Mouse (Mus musculus): Measurements from ENCODE around the gene Kcnq4. TPM values are rescaled to one million over a fixed set of nuclear protein-coding genes. Genes with fewer than 3 reads are reported as not detected.

Kcnq4 gene
- polyA plus RNA-seq, 1 experiment from 2014 or later = 1.0 TPM

DNA sequence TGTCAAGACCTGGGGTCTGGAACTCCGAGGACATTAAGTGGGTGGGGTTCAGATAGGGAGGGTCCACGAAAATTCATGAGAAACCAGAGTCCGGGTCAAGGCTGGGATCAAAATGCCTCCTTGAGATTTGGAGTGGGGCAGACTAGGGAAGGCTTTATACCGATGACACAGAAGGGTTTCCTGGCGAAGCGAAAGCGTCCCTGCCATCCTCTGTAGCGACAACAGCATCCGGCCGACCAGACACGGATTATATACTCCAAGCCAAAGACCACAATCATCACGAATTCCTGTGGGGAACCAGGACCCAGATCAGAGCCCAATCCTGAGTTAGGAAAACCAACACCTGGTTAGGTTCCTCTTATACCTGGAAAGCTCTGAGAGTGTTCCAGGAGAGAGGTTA is 31.6 kb downstream of the Kcnq4 start:
- 21% methylated on average over 12 of the region's 12 CpGs for WGBS (ENCODE audit: insufficient replicate concordance)
- H3K4me1 ChIP-seq (ENCODE audit: control insufficient read depth, insufficient read depth, low read length) = peaks cover 10% of the 10 kb centered on the region; the same call in 1 of the 2 replicates
- H3K9ac ChIP-seq (ENCODE audit: low read depth, low read length) = 0 out of 2 replicates have a peak overlapping the region, but pooled peaks have one; percentile 23
- no peaks in the 10 kb centered on the region for H3K9me3 ChIP-seq (replicated peaks; ENCODE audit: control insufficient read depth, low read length)
- H3K27me3 ChIP-seq (ENCODE audit: control insufficient read depth, insufficient read depth, low read length) = peaks cover 40% of the 10 kb centered on the region
- H3K4me2 ChIP-seq = peak overlapping the region; percentile 73
- no peaks in the 10 kb centered on the region for H3K36me3 ChIP-seq (ENCODE audit: control insufficient read depth, insufficient read depth, low read length)
- no peak overlapping the region for H3K27ac ChIP-seq (ENCODE audit: low read depth, low read length)
- no peak for ATAC-seq (replicated peaks; ENCODE audit: insufficient number of reproducible peaks, low FRiP score, low TSS enrichment)
- H3K4me3 ChIP-seq (ENCODE audit: low read depth, low read length) = peak overlapping the region; percentile 44

DNA sequence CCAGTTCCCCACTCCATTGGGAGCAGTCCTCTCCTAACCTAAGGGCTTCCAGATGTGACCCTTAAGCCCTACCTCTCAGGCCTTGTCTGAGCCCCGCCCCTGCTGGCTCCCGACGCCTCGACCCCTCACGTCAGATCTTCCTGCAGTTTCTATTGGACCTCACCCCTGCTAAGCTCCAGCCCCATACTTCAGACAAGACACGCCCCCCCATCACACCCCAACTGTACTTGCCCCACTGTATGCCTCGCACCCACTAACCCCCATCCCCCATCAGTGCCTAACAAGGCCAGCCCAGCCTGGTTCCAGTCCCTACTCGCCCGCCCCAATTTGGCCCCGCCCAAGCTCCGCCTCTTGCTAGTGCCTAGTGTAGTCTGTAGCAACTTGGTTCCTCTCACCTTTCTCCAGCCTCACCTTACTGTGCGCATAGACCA is 32.3 kb downstream of the Kcnq4 start:
- 0% methylated on average over 12 of the region's 12 CpGs for WGBS (ENCODE audit: insufficient replicate concordance)

DNA sequence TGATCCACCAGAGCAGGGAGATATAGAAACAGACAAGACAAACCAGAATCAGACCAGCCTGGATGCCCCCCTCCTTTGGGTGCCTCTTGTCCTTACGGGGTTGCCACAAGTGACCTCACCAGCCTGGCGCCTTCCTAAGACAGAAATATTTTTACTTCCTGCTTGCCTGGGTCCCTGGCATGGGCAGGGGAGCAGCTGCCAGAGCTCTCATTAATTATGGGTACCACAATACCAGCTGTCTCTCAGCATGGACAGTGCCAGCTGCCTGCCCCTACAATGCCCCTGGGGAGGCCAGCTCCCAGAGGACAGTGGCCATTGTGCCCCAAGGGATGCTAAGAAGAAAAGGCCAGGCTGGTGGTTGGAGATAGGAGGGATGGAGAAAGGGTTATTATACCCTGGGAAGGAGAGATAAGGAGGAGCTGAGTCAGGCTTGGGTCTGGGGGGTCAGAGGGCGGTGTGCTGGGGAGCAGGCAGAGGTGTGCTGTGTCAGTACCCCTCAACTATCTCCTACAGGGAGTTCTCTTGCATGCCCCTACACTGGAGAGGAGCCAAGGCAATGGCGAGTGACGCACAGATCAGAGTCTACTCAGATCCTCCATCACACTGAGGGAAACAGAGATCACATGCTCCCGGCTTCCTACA is 34.4 kb downstream of the Kcnq4 start:
- 0 out of 2 replicates have a peak, but pooled peaks have one; percentile 41 for ATAC-seq (replicated peaks; ENCODE audit: insufficient number of reproducible peaks, low FRiP score, low TSS enrichment)
- Histone ChIP-seq H3K27ac (ENCODE audit: low read depth, low read length) (no peak overlapping the region), H3K9me3 (replicated peaks; ENCODE audit: control insufficient read depth, low read length) (no peaks in the 10 kb centered on the region), H3K4me2 (no peak overlapping the region), H3K4me1 (ENCODE audit: control insufficient read depth, insufficient read depth, low read length) (peaks cover 10% of the 10 kb centered on the region; the same call in 1 of the 2 replicates), H3K27me3 (ENCODE audit: control insufficient read depth, insufficient read depth, low read length) (peaks cover 47% of the 10 kb centered on the region), H3K9ac (ENCODE audit: low read depth, low read length) (no peak overlapping the region), H3K36me3 (ENCODE audit: control insufficient read depth, insufficient read depth, low read length) (no peaks in the 10 kb centered on the region), H3K4me3 (ENCODE audit: low read depth, low read length) (no peak overlapping the region)
- 75% methylated on average over 6 of the region's 6 CpGs for WGBS (ENCODE audit: insufficient replicate concordance)

More for the DNA sequence above, 32.3 kb downstream of the Kcnq4 start:
- peak overlapping the region; percentile 44 for H3K4me3 ChIP-seq (ENCODE audit: low read depth, low read length)
- no peaks in the 10 kb centered on the region for H3K36me3 ChIP-seq (ENCODE audit: control insufficient read depth, insufficient read depth, low read length)
- peaks cover 42% of the 10 kb centered on the region for H3K27me3 ChIP-seq (ENCODE audit: control insufficient read depth, insufficient read depth, low read length)
- H3K4me2 ChIP-seq = peak overlapping the region; percentile 73
- ATAC-seq (replicated peaks; ENCODE audit: insufficient number of reproducible peaks, low FRiP score, low TSS enrichment) = peak; percentile 81
- H3K27ac ChIP-seq (ENCODE audit: low read depth, low read length) = no peak overlapping the region
- peaks cover 10% of the 10 kb centered on the region; the same call in 1 of the 2 replicates for H3K4me1 ChIP-seq (ENCODE audit: control insufficient read depth, insufficient read depth, low read length)
- 0 out of 2 replicates have a peak overlapping the region, but pooled peaks have one; percentile 6 for H3K9ac ChIP-seq (ENCODE audit: low read depth, low read length)
- no peaks in the 10 kb centered on the region for H3K9me3 ChIP-seq (replicated peaks; ENCODE audit: control insufficient read depth, low read length)

DNA sequence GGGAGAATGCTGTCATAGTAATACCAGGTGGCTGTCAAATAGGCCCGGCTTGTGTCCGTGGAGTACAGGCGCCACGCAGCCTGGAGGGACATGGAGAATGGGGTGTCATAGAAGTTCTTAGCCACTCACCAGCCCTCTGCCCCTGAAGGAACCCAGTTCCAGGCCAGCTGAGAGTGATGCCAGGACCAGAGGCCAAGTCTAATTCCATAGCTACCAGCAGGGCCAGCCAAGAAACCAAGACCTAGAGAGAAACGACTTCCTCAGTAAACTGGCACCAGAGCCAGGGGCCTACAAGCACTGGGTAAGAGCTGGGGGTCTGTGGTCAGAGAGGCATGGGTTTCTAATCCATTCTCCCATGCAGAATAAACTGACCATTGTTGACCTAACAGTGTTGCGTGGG is 35.4 kb downstream of the Kcnq4 start:
- Histone ChIP-seq H3K4me3 (ENCODE audit: low read depth, low read length) (no peak overlapping the region), H3K4me1 (ENCODE audit: control insufficient read depth, insufficient read depth, low read length) (peaks cover 10% of the 10 kb centered on the region; the same call in 1 of the 2 replicates), H3K27ac (ENCODE audit: low read depth, low read length) (no peak overlapping the region), H3K9me3 (replicated peaks; ENCODE audit: control insufficient read depth, low read length) (no peaks in the 10 kb centered on the region), H3K9ac (ENCODE audit: low read depth, low read length) (no peak overlapping the region), H3K36me3 (ENCODE audit: control insufficient read depth, insufficient read depth, low read length) (no peaks in the 10 kb centered on the region), H3K4me2 (no peak overlapping the region), H3K27me3 (ENCODE audit: control insufficient read depth, insufficient read depth, low read length) (peaks cover 48% of the 10 kb centered on the region)
- WGBS (ENCODE audit: insufficient replicate concordance) = 94% methylated on average over 6 of the region's 6 CpGs
- no peak for ATAC-seq (replicated peaks; ENCODE audit: insufficient number of reproducible peaks, low FRiP score, low TSS enrichment)

DNA sequence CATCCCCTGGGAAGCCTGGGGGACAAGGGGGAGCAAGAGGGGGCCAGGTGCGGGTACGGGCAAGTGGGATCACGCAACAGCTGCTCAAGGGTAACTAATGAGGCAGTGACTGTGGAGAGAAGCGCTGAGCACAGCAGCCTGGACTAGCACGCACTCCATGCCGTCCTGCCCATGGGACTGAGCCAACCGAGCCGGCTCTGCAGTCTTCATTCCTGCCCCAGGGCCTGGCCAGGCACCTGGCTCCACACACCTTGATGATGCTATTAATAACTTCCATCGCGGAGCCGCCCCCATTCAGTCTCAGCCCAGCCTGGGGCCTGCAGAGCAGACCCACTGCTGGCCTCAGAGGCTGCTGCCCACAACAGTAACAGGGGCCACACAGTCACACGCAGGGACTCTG is 36.2 kb downstream of the Kcnq4 start:
- Histone ChIP-seq H3K4me2 (no peak overlapping the region), H3K36me3 (ENCODE audit: control insufficient read depth, insufficient read depth, low read length) (no peaks in the 10 kb centered on the region), H3K27ac (ENCODE audit: low read depth, low read length) (no peak overlapping the region), H3K9ac (ENCODE audit: low read depth, low read length) (no peak overlapping the region), H3K4me1 (ENCODE audit: control insufficient read depth, insufficient read depth, low read length) (peaks cover 10% of the 10 kb centered on the region; the same call in 1 of the 2 replicates), H3K4me3 (ENCODE audit: low read depth, low read length) (no peak overlapping the region), H3K9me3 (replicated peaks; ENCODE audit: control insufficient read depth, low read length) (no peaks in the 10 kb centered on the region), H3K27me3 (ENCODE audit: control insufficient read depth, insufficient read depth, low read length) (peaks cover 44% of the 10 kb centered on the region)
- ATAC-seq (replicated peaks; ENCODE audit: insufficient number of reproducible peaks, low FRiP score, low TSS enrichment) = no peak
- 77% methylated on average over 12 of the region's 12 CpGs for WGBS (ENCODE audit: insufficient replicate concordance)

DNA sequence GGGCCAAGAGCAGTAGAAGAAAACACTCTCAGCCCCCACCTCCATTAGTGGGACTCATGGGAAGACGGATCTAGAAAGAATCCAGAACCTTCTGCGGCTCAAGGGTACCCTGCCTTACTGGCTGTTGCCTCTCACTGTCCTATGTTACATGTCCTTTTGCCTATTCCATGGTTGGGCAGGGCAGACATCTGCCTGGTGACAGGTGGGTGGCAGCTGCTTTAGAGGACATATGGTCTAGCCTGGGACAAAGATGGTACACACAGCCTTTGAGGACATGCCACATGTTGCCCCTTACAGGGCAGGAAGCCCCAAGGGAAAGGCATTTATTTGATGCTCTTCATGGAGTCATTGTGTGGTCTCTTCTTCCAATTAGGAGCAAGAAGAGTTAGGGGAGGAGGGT is 45.9 kb downstream of the Kcnq4 start:
- no peak overlapping the region for H3K4me2 ChIP-seq
- H3K36me3 ChIP-seq (ENCODE audit: control insufficient read depth, insufficient read depth, low read length) = no peaks in the 10 kb centered on the region
- peaks cover 7% of the 10 kb centered on the region; the same call in 1 of the 2 replicates for H3K4me1 ChIP-seq (ENCODE audit: control insufficient read depth, insufficient read depth, low read length)
- WGBS (ENCODE audit: insufficient replicate concordance) = 93% methylated on average over 2 of the region's 2 CpGs
- no peak overlapping the region for H3K4me3 ChIP-seq (ENCODE audit: low read depth, low read length)
- peaks cover 51% of the 10 kb centered on the region for H3K27me3 ChIP-seq (ENCODE audit: control insufficient read depth, insufficient read depth, low read length)
- no peak overlapping the region for H3K9ac ChIP-seq (ENCODE audit: low read depth, low read length)
- ATAC-seq (replicated peaks; ENCODE audit: insufficient number of reproducible peaks, low FRiP score, low TSS enrichment) = no peak
- no peaks in the 10 kb centered on the region for H3K9me3 ChIP-seq (replicated peaks; ENCODE audit: control insufficient read depth, low read length)
- H3K27ac ChIP-seq (ENCODE audit: low read depth, low read length) = no peak overlapping the region

DNA sequence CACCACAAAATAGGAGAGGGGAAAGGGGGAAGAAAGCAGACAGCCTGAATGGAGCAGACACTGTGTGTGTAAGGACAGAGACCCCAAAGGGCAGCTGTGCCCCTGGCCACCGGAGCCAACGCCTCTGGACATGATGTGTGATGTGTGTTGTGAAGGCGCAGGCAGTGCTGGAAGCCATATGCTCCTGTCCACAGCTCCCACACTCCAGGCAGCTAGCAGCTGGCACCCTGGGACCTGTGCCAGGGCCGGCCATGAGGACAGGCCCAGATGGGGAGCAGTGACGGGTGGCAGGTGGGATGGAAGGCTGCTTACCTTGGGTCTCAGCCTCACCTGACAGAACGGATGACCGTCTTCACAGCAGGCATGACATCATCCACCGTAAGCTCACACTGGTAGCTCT is 46.4 kb downstream of the Kcnq4 start:
- Histone ChIP-seq H3K4me2 (no peak overlapping the region), H3K4me3 (ENCODE audit: low read depth, low read length) (no peak overlapping the region), H3K9ac (ENCODE audit: low read depth, low read length) (no peak overlapping the region), H3K27me3 (ENCODE audit: control insufficient read depth, insufficient read depth, low read length) (peaks cover 56% of the 10 kb centered on the region), H3K4me1 (ENCODE audit: control insufficient read depth, insufficient read depth, low read length) (peaks cover 7% of the 10 kb centered on the region; the same call in 1 of the 2 replicates), H3K9me3 (replicated peaks; ENCODE audit: control insufficient read depth, low read length) (no peaks in the 10 kb centered on the region), H3K36me3 (ENCODE audit: control insufficient read depth, insufficient read depth, low read length) (no peaks in the 10 kb centered on the region), H3K27ac (ENCODE audit: low read depth, low read length) (no peak overlapping the region)
- no peak for ATAC-seq (replicated peaks; ENCODE audit: insufficient number of reproducible peaks, low FRiP score, low TSS enrichment)
- WGBS (ENCODE audit: insufficient replicate concordance) = 81% methylated on average over 8 of the region's 8 CpGs

DNA sequence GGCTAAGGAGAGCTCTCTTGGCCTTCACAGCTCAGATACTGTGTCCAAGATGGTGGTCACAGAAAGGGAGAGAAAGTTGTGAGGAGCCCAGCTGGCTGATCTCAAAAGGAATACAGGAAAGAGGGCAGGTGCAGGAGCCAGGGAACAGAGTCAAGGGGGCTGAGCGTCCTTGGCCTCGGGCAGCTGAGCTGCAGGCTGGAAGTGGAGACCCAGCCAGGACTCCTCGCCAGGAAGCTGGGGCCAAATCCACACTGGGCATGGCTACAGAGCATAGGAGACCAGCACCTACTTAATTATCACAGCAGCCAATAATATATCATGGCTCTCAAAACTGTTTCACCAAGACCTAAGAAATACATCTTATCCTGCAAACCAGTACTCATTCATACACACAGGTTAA is 47.2 kb downstream of the Kcnq4 start:
- Histone ChIP-seq H3K4me2 (no peak overlapping the region), H3K9ac (ENCODE audit: low read depth, low read length) (no peak overlapping the region), H3K27me3 (ENCODE audit: control insufficient read depth, insufficient read depth, low read length) (peaks cover 62% of the 10 kb centered on the region), H3K9me3 (replicated peaks; ENCODE audit: control insufficient read depth, low read length) (no peaks in the 10 kb centered on the region), H3K4me1 (ENCODE audit: control insufficient read depth, insufficient read depth, low read length) (peaks cover 7% of the 10 kb centered on the region; the same call in 1 of the 2 replicates), H3K36me3 (ENCODE audit: control insufficient read depth, insufficient read depth, low read length) (no peaks in the 10 kb centered on the region), H3K4me3 (ENCODE audit: low read depth, low read length) (no peak overlapping the region), H3K27ac (ENCODE audit: low read depth, low read length) (no peak overlapping the region)
- no peak for ATAC-seq (replicated peaks; ENCODE audit: insufficient number of reproducible peaks, low FRiP score, low TSS enrichment)
- WGBS (ENCODE audit: insufficient replicate concordance) = 78% methylated on average over 3 of the region's 3 CpGs
